Mouse (Mus musculus) small intestine, adult 2 months (tissue): ENCODE data around the gene Gm867. TPM values are rescaled to one million over a fixed set of nuclear protein-coding genes. Genes with fewer than 3 reads are reported as not detected.

Source experiments
- H3K27ac ChIP-seq: fragments of 200-500 bp; 2 replicates; pipeline ENCODE4 v1.5.1; 2012; ENCODE audit warnings: low read depth, low read length, control low read depth, inconsistent platforms; ENCODE audit not compliant: insufficient read depth
- H3K27me3 ChIP-seq: fragments of 200-500 bp; 2 replicates; pipeline ENCODE4 v1.6.1; 2012; ENCODE audit warnings: mild to moderate bottlenecking, moderate library complexity, low read length, inconsistent platforms; ENCODE audit not compliant: control insufficient read depth, insufficient read depth
- H3K36me3 ChIP-seq: fragments of 200-500 bp; 2 replicates; pipeline ENCODE4 v1.6.1; 2012; ENCODE audit warnings: mild to moderate bottlenecking, low read length, control low read depth, inconsistent platforms; ENCODE audit not compliant: control insufficient read depth, insufficient read depth
- H3K4me1 ChIP-seq: fragments of 200-500 bp; 2 replicates; pipeline ENCODE4 v1.6.1; 2012; ENCODE audit warnings: low read length, inconsistent platforms, mixed read lengths; ENCODE audit not compliant: control insufficient read depth, insufficient read depth, insufficient read length
- H3K4me3 ChIP-seq: fragments of 200-500 bp; 2 replicates; pipeline ENCODE4 v1.5.1; 2012; ENCODE audit warnings: low read depth, mild to moderate bottlenecking, control low read depth, inconsistent platforms, low read length, moderate library complexity
- CTCF ChIP-seq: fragments of 200-500 bp; IDR thresholded peaks from 2 replicates; pipeline ENCODE4 v1.5.1; 2012; ENCODE audit warnings: low read depth, mild to moderate bottlenecking, control low read depth, inconsistent platforms, low read length, moderate library complexity, mixed read lengths; ENCODE audit not compliant: insufficient replicate concordance, insufficient read length; ENCODE audit errors: extremely low read depth
- POLR2A ChIP-seq: fragments of 200-500 bp; IDR thresholded peaks from 2 replicates; pipeline ENCODE4 v1.6.1; 2012; ENCODE audit warnings: low read depth, mild to moderate bottlenecking, control low read depth, inconsistent platforms, low read length, moderate library complexity
- WGBS: fragments of 180-500 bp; shearing (Covaris S2); methylation state at CpG from one replicate; pipeline ENCODE4 v1.1.7; 2018; 5-methylcytosine and 5-hydroxymethylcytosine counted together
- polyA plus RNA-seq: library from polyadenylated mRNA; depleted of rRNA; stranded (reverse); fragments of >200 nt; gene quantifications from 2 replicates; pipeline ENCODE4 v1.2.3, GENCODE M21; 2012

Gm867 gene
- polyA plus RNA-seq, 1 experiment, result not detected

- peaks cover 3% of the 10 kb centered on the region; the same call in 1 of the 2 replicates for H3K4me1 ChIP-seq
- peaks cover 12% of the 10 kb centered on the region for H3K27me3 ChIP-seq
- H3K4me3 ChIP-seq, result no peak overlapping the region
- no peak overlapping the region for H3K27ac ChIP-seq
- WGBS, result 93% methylated on average over 13 of the region's 13 CpGs
- H3K36me3 ChIP-seq, result no peaks in the 10 kb centered on the region
- TF ChIP-seq CTCF, result no peak
- no peak for TF ChIP-seq POLR2A
Observed at GRCm38 (mm10) chr10:75926396-75926795, 14.1 kb downstream of the Gm867 start.

GRCm38 (mm10) chr10:75924324-75924723 is 16.1 kb downstream of the Gm867 start:
- no peaks in the 10 kb centered on the region for H3K27me3 ChIP-seq
- WGBS, result 61% methylated on average over 2 of the region's 2 CpGs
- no peak overlapping the region for H3K4me3 ChIP-seq
- peak; percentile 11; the same call in 1 of the 2 replicates for TF ChIP-seq CTCF
- no peak for TF ChIP-seq POLR2A
- H3K27ac ChIP-seq, result no peak overlapping the region
- no peaks in the 10 kb centered on the region for H3K36me3 ChIP-seq
- peaks cover 3% of the 10 kb centered on the region; the same call in 1 of the 2 replicates for H3K4me1 ChIP-seq

GRCm38 (mm10) chr10:75921726-75922560 is 18.5 kb downstream of the Gm867 start:
- peak overlapping the region; percentile 59 for H3K27ac ChIP-seq
- peaks cover 2% of the 10 kb centered on the region; the same call in 1 of the 2 replicates for H3K36me3 ChIP-seq
- TF ChIP-seq POLR2A, result no peak
- TF ChIP-seq CTCF, result no peak
- peak overlapping the region; percentile 84 for H3K4me3 ChIP-seq
- 5% methylated on average over 22 of the region's 22 CpGs for WGBS
- no peaks in the 10 kb centered on the region for H3K27me3 ChIP-seq
- peaks cover 6% of the 10 kb centered on the region; the same call in 1 of the 2 replicates for H3K4me1 ChIP-seq

GRCm38 (mm10) chr10:75921026-75921725 is 19.3 kb downstream of the Gm867 start, which contains the start of gene Smarcb1:
Gene Smarcb1, minus strand, starts transcription at chr10:75921617.
- Histone ChIP-seq H3K27me3 (no peaks in the 10 kb centered on the region), H3K4me1 (peaks cover 6% of the 10 kb centered on the region; the same call in 1 of the 2 replicates), H3K36me3 (peaks cover 5% of the 10 kb centered on the region), H3K4me3 (peak within 1 kb of the TSS; percentile 84), H3K27ac (peak within 1 kb of the TSS; percentile 77)
- WGBS, result under 1% methylated on average over 76 of the region's 76 CpGs
- peak; percentile 52; the same call in 1 of the 2 replicates for TF ChIP-seq POLR2A
- TF ChIP-seq CTCF, result no peak

- peaks cover 6% of the 10 kb centered on the region; the same call in 1 of the 2 replicates for H3K4me1 ChIP-seq
- peaks cover 17% of the 10 kb centered on the region for H3K36me3 ChIP-seq
- H3K4me3 ChIP-seq, result no peak overlapping the region
- 80% methylated on average over 5 of the region's 5 CpGs for WGBS
- no peaks in the 10 kb centered on the region for H3K27me3 ChIP-seq
- TF ChIP-seq CTCF (no peak), POLR2A (no peak)
- H3K27ac ChIP-seq, result no peak overlapping the region
Observed at GRCm38 (mm10) chr10:75919026-75919425, 21.4 kb downstream of the Gm867 start.

- 88% methylated on average over 8 of the region's 8 CpGs for WGBS
- peaks cover 26% of the 10 kb centered on the region for H3K36me3 ChIP-seq
- TF ChIP-seq POLR2A, result no peak
- TF ChIP-seq CTCF, result no peak
- no peaks in the 10 kb centered on the region for H3K27me3 ChIP-seq
- H3K4me1 ChIP-seq, result peaks cover 4% of the 10 kb centered on the region; the same call in 1 of the 2 replicates
- H3K4me3 ChIP-seq, result no peak overlapping the region
- H3K27ac ChIP-seq, result no peak overlapping the region
Observed at GRCm38 (mm10) chr10:75916840-75917239, 23.6 kb downstream of the Gm867 start.

- Histone ChIP-seq H3K4me1 (peaks cover 2% of the 10 kb centered on the region; the same call in 1 of the 2 replicates), H3K27me3 (no peaks in the 10 kb centered on the region), H3K4me3 (no peak overlapping the region), H3K27ac (0 out of 2 replicates have a peak overlapping the region, but pooled peaks have one; percentile 15), H3K36me3 (peaks cover 38% of the 10 kb centered on the region)
- WGBS, result 82% methylated on average over 7 of the region's 7 CpGs
- no peak for TF ChIP-seq CTCF
- TF ChIP-seq POLR2A, result no peak
Observed at GRCm38 (mm10) chr10:75915557-75915956, 24.9 kb downstream of the Gm867 start.
